Mouse (Mus musculus) myocyte (in vitro differentiated cells): ENCODE measurements around the gene Bcar3. TPM values are rescaled to one million over a fixed set of nuclear protein-coding genes. Genes with fewer than 3 reads are reported as not detected.
A peak's percentile ranks its signal among the peaks of the same experiment; 100 is the strongest.

Source experiments
- H3K27me3 ChIP-seq: one replicate; pipeline ENCODE4 v1.6.1; 2011; ENCODE audit not compliant: control insufficient read depth, insufficient read depth, insufficient read length
- H3K36me3 ChIP-seq: one replicate; pipeline ENCODE4 v1.6.1; 2011; ENCODE audit not compliant: control insufficient read depth, insufficient read depth
- H3K4me2 ChIP-seq: one replicate; pipeline ENCODE4 v1.6.1; 2011; ENCODE audit warnings: low read depth, control low read depth
- H3K4me3 ChIP-seq: one replicate; pipeline ENCODE4 v1.5.1; 2011; ENCODE audit warnings: mild to moderate bottlenecking, control low read depth, moderate library complexity
- H3K79me2 ChIP-seq: one replicate; pipeline ENCODE4 v1.6.1; 2011; ENCODE audit not compliant: control insufficient read depth, insufficient read depth
- H3ac ChIP-seq: one replicate; pipeline ENCODE4 v1.6.1; 2011; ENCODE audit not compliant: control insufficient read depth, insufficient read length
- CEBPB ChIP-seq: IDR thresholded peaks from 2 replicates; pipeline ENCODE4 v1.6.1; 2011; ENCODE audit warnings: mild to moderate bottlenecking, moderate library complexity; ENCODE audit not compliant: poor library complexity, insufficient read depth, severe bottlenecking
- E2F4 ChIP-seq: IDR thresholded peaks from one replicate; pipeline ENCODE4 v1.6.1; 2011; ENCODE audit warnings: mild to moderate bottlenecking, control low read depth, moderate library complexity; ENCODE audit not compliant: insufficient read depth
- MAX ChIP-seq: IDR thresholded peaks from one replicate; pipeline ENCODE4 v1.6.1; 2011; ENCODE audit warnings: low read depth, mild to moderate bottlenecking, control low read depth
- MYOD1 ChIP-seq, 3 experiments: IDR thresholded peaks; one replicate each; pipeline ENCODE4 v1.6.1; 2011; ENCODE audit warnings: control low read depth in 2 of 3, low read depth in 2 of 3, mild to moderate bottlenecking in 2 of 3, moderate library complexity in 1 of 3; ENCODE audit not compliant: insufficient read length in 2 of 3, control insufficient read depth in 1 of 3
- MYOG ChIP-seq, 3 experiments: IDR thresholded peaks; one replicate each; pipeline ENCODE4 v1.6.1; 2011; ENCODE audit warnings: control low read depth in 2 of 3, low read depth in 2 of 3, mild to moderate bottlenecking in 2 of 3; ENCODE audit not compliant: insufficient read length in 2 of 3, control insufficient read depth in 1 of 3, insufficient read depth in 1 of 3
- POLR2A ChIP-seq: IDR thresholded peaks from one replicate; pipeline ENCODE4 v1.6.1; 2011; ENCODE audit warnings: low read depth, mild to moderate bottlenecking, control low read depth, moderate library complexity; ENCODE audit not compliant: insufficient read length
- POLR2AphosphoS2 ChIP-seq: IDR thresholded peaks from one replicate; pipeline ENCODE4 v1.6.1; 2011; ENCODE audit warnings: low read depth, control low read depth; ENCODE audit not compliant: insufficient read length
- REST ChIP-seq: IDR thresholded peaks from one replicate; pipeline ENCODE4 v1.6.1; 2011; ENCODE audit warnings: mild to moderate bottlenecking, control low read depth, moderate library complexity; ENCODE audit not compliant: insufficient read depth, insufficient read length
- SRF ChIP-seq: IDR thresholded peaks from one replicate; pipeline ENCODE4 v1.6.1; 2011; ENCODE audit warnings: low read depth; ENCODE audit not compliant: control insufficient read depth, insufficient read length
- TCF12 ChIP-seq: IDR thresholded peaks from one replicate; pipeline ENCODE4 v1.6.1; 2011; ENCODE audit warnings: mild to moderate bottlenecking, control low read depth; ENCODE audit not compliant: poor library complexity, insufficient read depth, severe bottlenecking
- TCF3 ChIP-seq: IDR thresholded peaks from one replicate; pipeline ENCODE4 v1.6.1; 2011; ENCODE audit warnings: low read depth, control low read depth; ENCODE audit not compliant: insufficient read length
- USF1 ChIP-seq: IDR thresholded peaks from one replicate; pipeline ENCODE4 v1.6.1; 2011; ENCODE audit warnings: low read depth, mild to moderate bottlenecking, control low read depth, moderate library complexity
- polyA plus RNA-seq: library from polyadenylated mRNA; unstranded; fragments of >200 nt; fragmentation: generic; extraction: Trizol; gene quantifications from one replicate; pipeline ENCODE4 v1.2.1, GENCODE M21; 2012; ENCODE audit warnings: missing spikeins

Gene Bcar3
- polyA plus RNA-seq, 1 experiment: 21.4 TPM

DNA sequence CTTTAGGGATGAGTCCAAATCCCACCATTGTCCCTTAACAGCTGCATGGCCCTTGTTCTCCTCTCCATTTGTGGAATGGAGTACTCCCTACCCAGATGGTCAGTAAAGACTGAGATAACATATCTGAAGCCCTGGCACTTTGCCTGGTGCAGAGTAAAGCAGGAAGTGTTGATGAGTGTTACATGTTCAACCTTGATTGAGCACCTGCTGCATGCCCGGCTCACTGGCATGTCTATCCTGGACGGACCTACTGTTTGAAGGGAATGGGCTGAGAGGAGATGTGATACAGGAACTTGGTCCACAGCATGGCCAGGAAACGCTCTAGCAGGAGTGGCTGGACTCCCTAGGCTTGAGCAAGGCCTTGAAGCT is 222.4 kb downstream of the Bcar3 start:
- TF ChIP-seq E2F4 (no peak), MYOG (IDR thresholded peaks at IDR 0.05; ENCODE audit: control insufficient read depth in 1 of 3, insufficient read depth in 1 of 3, insufficient read length in 2 of 3, low read depth in 2 of 3) (peak in 1 of 3 experiments; percentile 1)

DNA sequence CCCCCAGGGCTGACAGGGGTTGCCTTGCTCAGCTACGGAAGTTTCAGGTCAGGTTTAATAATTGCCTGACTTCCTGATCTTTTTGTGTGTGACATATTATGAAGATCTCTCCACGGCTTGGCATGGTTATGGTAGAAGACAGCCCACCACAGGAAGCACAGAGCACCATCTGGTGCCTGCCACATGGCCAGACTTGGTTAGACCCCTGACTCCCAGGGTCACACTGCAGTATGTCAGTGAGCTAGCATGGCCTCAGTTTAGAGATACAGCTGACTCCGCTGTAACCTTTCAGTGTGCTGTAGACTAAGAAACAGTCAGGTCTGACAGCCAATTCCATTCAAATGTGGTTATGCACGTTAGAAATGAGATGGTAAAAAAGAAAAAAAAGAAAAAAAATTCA is 223.8 kb downstream of the Bcar3 start:
- Histone ChIP-seq H3K36me3 (peaks cover 18% of the 10 kb centered on the region), H3ac (no peak overlapping the region), H3K27me3 (no peaks in the 10 kb centered on the region), H3K79me2 (peaks cover 10% of the 10 kb centered on the region), H3K4me3 (no peak overlapping the region), H3K4me2 (no peak overlapping the region)
- TF ChIP-seq TCF12: no peak
- no peak for TF ChIP-seq E2F4
- no peak for TF ChIP-seq MYOD1 (IDR thresholded peaks at IDR 0.05; ENCODE audit: control insufficient read depth in 1 of 3, insufficient read length in 2 of 3, low read depth in 2 of 3)
- no peak for TF ChIP-seq USF1
- no peak for TF ChIP-seq TCF3

More for the DNA sequence above, 222.4 kb downstream of the Bcar3 start:
- H3ac ChIP-seq: no peak overlapping the region
- no peaks in the 10 kb centered on the region for H3K27me3 ChIP-seq
- H3K4me2 ChIP-seq: no peak overlapping the region
- H3K79me2 ChIP-seq: peaks cover 10% of the 10 kb centered on the region
- peaks cover 12% of the 10 kb centered on the region for H3K36me3 ChIP-seq
- no peak overlapping the region for H3K4me3 ChIP-seq

DNA sequence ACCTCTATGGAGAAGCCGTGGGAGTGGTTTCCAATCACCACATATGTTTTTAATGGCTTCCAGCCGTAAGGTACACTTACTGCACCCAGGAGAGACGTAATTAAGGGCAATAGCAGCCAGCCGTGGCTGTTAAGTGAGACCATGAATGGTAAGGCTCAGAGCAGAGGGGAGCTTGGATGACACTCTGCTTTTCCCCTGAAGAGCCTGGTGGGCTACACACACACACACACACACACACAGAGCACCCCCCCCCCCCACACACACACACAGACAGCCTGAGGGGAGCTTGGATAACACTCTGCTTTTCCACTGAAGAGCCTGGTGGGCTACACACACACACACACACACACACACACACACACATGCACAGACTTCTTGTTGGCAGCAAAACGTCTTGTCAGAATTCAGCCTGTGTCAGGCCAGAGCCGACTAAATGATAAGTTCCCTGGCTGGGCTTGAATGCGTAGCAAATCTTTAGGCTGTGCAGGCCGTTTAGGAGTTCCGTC is 224.3 kb downstream of the Bcar3 start:
- peaks cover 10% of the 10 kb centered on the region for H3K79me2 ChIP-seq
- no peak overlapping the region for H3K4me3 ChIP-seq
- H3K27me3 ChIP-seq: no peaks in the 10 kb centered on the region
- no peak overlapping the region for H3K4me2 ChIP-seq
- H3ac ChIP-seq: no peak overlapping the region
- peaks cover 24% of the 10 kb centered on the region for H3K36me3 ChIP-seq
- TF ChIP-seq TCF3: no peak
- TF ChIP-seq TCF12: no peak
- TF ChIP-seq E2F4: no peak
- TF ChIP-seq MYOD1 (IDR thresholded peaks at IDR 0.05; ENCODE audit: control insufficient read depth in 1 of 3, insufficient read length in 2 of 3, low read depth in 2 of 3): no peak
- no peak for TF ChIP-seq CEBPB
- no peak for TF ChIP-seq POLR2AphosphoS2
- TF ChIP-seq SRF: no peak
- no peak for TF ChIP-seq REST
- no peak for TF ChIP-seq POLR2A
- TF ChIP-seq MYOG (IDR thresholded peaks at IDR 0.05; ENCODE audit: control insufficient read depth in 1 of 3, insufficient read depth in 1 of 3, insufficient read length in 2 of 3, low read depth in 2 of 3): no peak
- no peak for TF ChIP-seq USF1
- TF ChIP-seq MAX: no peak

GRCm38 (mm10) chr3:122519082-122519481 is 225.1 kb downstream of the Bcar3 start:
- H3K4me3 ChIP-seq: no peak overlapping the region
- no peaks in the 10 kb centered on the region for H3K27me3 ChIP-seq
- peaks cover 29% of the 10 kb centered on the region for H3K36me3 ChIP-seq
- TF ChIP-seq SRF: no peak
- no peak for TF ChIP-seq TCF3
- TF ChIP-seq TCF12: no peak
- no peak for TF ChIP-seq CEBPB
- TF ChIP-seq MYOG (IDR thresholded peaks at IDR 0.05; ENCODE audit: control insufficient read depth in 1 of 3, insufficient read depth in 1 of 3, insufficient read length in 2 of 3, low read depth in 2 of 3): no peak
- no peak for TF ChIP-seq MYOD1 (IDR thresholded peaks at IDR 0.05; ENCODE audit: control insufficient read depth in 1 of 3, insufficient read length in 2 of 3, low read depth in 2 of 3)
- TF ChIP-seq E2F4: no peak
- no peak for TF ChIP-seq MAX
- no peak for TF ChIP-seq POLR2AphosphoS2
- no peak for TF ChIP-seq POLR2A
- TF ChIP-seq USF1: no peak
- TF ChIP-seq REST: no peak
- H3ac ChIP-seq: no peak overlapping the region
- peaks cover 10% of the 10 kb centered on the region for H3K79me2 ChIP-seq
- no peak overlapping the region for H3K4me2 ChIP-seq

- Histone ChIP-seq H3K36me3 (peaks cover 35% of the 10 kb centered on the region), H3K4me2 (peak overlapping the region; percentile 35)
- TF ChIP-seq TCF12 (no peak), USF1 (no peak), CEBPB (0 out of 2 replicates have a peak, but pooled peaks have one; percentile 22), SRF (no peak), MYOD1 (IDR thresholded peaks at IDR 0.05; ENCODE audit: control insufficient read depth in 1 of 3, insufficient read length in 2 of 3, low read depth in 2 of 3) (peak in 2 of 3 experiments; percentile 60 to 61)
Observed at GRCm38 (mm10) chr3:122520365-122520764, 226.4 kb downstream of the Bcar3 start.

More at GRCm38 (mm10) chr3:122520365-122520764, 226.4 kb downstream of the Bcar3 start:
- Histone ChIP-seq H3ac (no peak overlapping the region), H3K27me3 (no peaks in the 10 kb centered on the region), H3K4me3 (no peak overlapping the region), H3K79me2 (no peaks in the 10 kb centered on the region)
